Mouse (Mus musculus) activated CD4-positive, CD25-positive, alpha-beta regulatory T cell, adult 9 weeks (primary cell): Measurements from ENCODE around the gene Olfr770. TPM values are rescaled to one million over a fixed set of nuclear protein-coding genes. Genes with fewer than 3 reads are reported as not detected.

Experiments used
- polyA plus RNA-seq: library from polyadenylated mRNA; unstranded; fragments of 100-300 nt; shearing (Covaris generic); gene quantifications from one replicate; pipeline ENCODE4 v1.2.1, GENCODE M21; 2017

The Olfr770 gene
- polyA plus RNA-seq, result not detected

GRCm38 (mm10) chr10:129138898-129139297 lies at the start of gene Olfr770:
Gene Olfr770 (minus strand): TSS chr10:129138998.

DNA sequence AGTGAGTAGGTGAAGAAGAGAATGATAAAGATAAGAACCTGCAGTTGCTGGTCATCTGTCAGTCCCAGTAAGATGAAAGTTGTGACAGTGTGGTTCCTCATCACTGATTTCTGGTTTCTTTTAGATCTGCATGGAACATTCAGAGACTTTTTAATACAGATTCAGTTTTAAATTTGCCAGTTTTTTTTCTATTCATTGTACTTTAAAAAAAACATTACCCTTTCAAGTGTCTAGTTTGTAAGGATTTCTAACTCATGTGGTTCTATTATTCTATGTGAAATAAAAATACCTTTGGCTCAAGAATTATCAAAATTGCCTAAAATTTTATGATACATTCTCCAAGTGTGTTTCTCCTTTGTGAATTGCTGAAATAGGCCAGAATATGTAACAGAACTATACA lies 48.5 kb upstream of the Olfr770 start, which contains the start of gene Olfr773:
Olfr773 (minus strand) TSS at position 101 of the 400 bp plus-strand sequence.

GRCm38 (mm10) chr10:129177821-129178220 lies 39.0 kb upstream of the Olfr770 start, which contains the start of gene Olfr772:
Gene Olfr772 (minus strand): TSS chr10:129177921.

DNA sequence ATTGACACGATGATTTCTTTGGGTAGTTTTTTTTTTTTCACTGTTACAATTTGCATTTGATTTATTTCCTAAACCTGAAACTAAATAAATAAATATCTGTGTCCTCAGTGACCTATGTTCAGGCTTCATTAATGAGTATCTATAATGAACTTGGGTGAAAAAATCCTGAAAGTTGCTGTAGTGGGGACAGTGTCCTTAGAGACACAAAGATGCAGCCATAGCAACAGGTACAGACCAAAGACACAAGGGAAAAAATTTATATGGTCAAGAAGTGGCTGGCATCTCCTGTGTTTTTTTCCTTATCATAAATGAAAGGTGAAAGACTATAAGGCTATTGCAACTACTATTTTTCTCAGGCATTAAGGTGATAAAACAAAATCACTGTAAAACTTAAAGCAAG lies 25.9 kb upstream of the Olfr770 start, which contains the start of gene Olfr771:
Olfr771 (minus strand) TSS at position 101 of the 400 bp plus-strand sequence.

GRCm38 (mm10) chr10:129117761-129118160 lies 21.0 kb downstream of the Olfr770 start, which contains the start of gene Olfr769:
Gene Olfr769 (minus strand): TSS chr10:129117861.

DNA sequence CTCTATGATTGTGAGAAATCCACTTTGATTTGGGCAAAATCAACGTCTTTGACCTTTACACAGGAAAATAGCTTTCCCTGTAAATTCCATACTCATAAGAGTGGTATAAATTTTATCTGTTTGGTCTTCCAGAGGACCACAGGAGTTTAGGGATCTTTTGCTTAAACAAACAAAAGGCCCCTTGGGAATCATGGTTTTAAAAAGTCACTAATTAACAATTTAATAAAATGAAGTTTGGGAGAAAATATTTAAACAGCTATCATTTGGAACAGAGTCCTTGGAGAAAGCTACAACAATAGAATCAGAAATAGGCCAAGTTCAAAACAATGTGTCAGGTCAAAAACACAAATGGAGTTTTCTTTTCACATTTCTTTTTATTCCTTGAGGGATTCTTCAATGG lies 39.5 kb downstream of the Olfr770 start, which contains the start of gene Olfr768:
Olfr768 (minus strand) TSS at position 101 of the 400 bp plus-strand sequence.

GRCm38 (mm10) chr10:129082810-129083209 lies 56.0 kb downstream of the Olfr770 start, which contains the start of gene Olfr767:
Gene Olfr767 (minus strand): TSS chr10:129082910.

Other genes starting within 250 kb of the Olfr770 start
- 0.88 TPM for gene Gdf11, start 247.3 kb downstream of the Olfr770 start, polyA plus RNA-seq
- 0.20 TPM for gene Cd63, start 238.0 kb downstream of the Olfr770 start, polyA plus RNA-seq
- gene Rdh5, start 216.1 kb downstream of the Olfr770 start, polyA plus RNA-seq, result 13.5 TPM
- gene Bloc1s1, start 215.0 kb downstream of the Olfr770 start, polyA plus RNA-seq, result 185 TPM
- gene Itga7, start 205.2 kb downstream of the Olfr770 start, polyA plus RNA-seq, result 10.1 TPM
- gene Mettl7b, start 178.0 kb downstream of the Olfr770 start, polyA plus RNA-seq, result not detected
- not detected for gene Olfr9, start 149.6 kb downstream of the Olfr770 start, polyA plus RNA-seq
- gene Olfr763, start 128.2 kb downstream of the Olfr770 start, polyA plus RNA-seq, result not detected
- gene Olfr764-ps1, start 99.1 kb downstream of the Olfr770 start, polyA plus RNA-seq, result not detected
- not detected for gene Olfr765, start 89.0 kb downstream of the Olfr770 start, polyA plus RNA-seq
- gene Olfr766-ps1, start 70.0 kb downstream of the Olfr770 start, polyA plus RNA-seq, result not detected
- gene Olfr767, start 56.1 kb downstream of the Olfr770 start, polyA plus RNA-seq, result not detected
- gene Olfr768, start 39.6 kb downstream of the Olfr770 start, polyA plus RNA-seq, result not detected
- gene Olfr769, start 21.1 kb downstream of the Olfr770 start, polyA plus RNA-seq, result not detected
- gene Olfr771, start 25.8 kb upstream of the Olfr770 start, polyA plus RNA-seq, result not detected
- gene Olfr772, start 38.9 kb upstream of the Olfr770 start, polyA plus RNA-seq, result not detected
- gene Olfr773, start 48.4 kb upstream of the Olfr770 start, polyA plus RNA-seq, result not detected
- not detected for gene Olfr774, start 97.2 kb upstream of the Olfr770 start, polyA plus RNA-seq
- gene Olfr775, start 109.4 kb upstream of the Olfr770 start, polyA plus RNA-seq, result not detected
- gene Olfr776, start 120.1 kb upstream of the Olfr770 start, polyA plus RNA-seq, result not detected
- gene Olfr777, start 132.5 kb upstream of the Olfr770 start, polyA plus RNA-seq, result not detected
- gene Olfr780, start 179.1 kb upstream of the Olfr770 start, polyA plus RNA-seq, result not detected
- gene Olfr781, start 189.9 kb upstream of the Olfr770 start, polyA plus RNA-seq, result not detected
- gene Olfr782, start 209.9 kb upstream of the Olfr770 start, polyA plus RNA-seq, result not detected
- gene Olfr784, start 245.1 kb upstream of the Olfr770 start, polyA plus RNA-seq, result not detected